Mouse (Mus musculus) MEL (cell line): ENCODE measurements around the gene Zdhhc6. TPM values are rescaled to one million over a fixed set of nuclear protein-coding genes. Genes with fewer than 3 reads are reported as not detected.

ENCODE experiments used
- DNase-seq: peaks from one replicate; pipeline ENCODE4 v3.0.0; 2011; ENCODE audit warnings: low read depth, low spot score
- H3K27ac ChIP-seq: 2 replicates; pipeline ENCODE4 v1.5.1; 2012; ENCODE audit warnings: low read depth, mild to moderate bottlenecking, control low read depth, low read length, moderate library complexity; ENCODE audit not compliant: control insufficient read depth
- H3K27me3 ChIP-seq, 2 experiments: fragments of 150-350 bp in 1 of 2; sonication (generic) in 1 of 2; 2 replicates each; pipeline ENCODE4 v1.6.1; 2012; ENCODE audit warnings: low read length in 2 of 2, mild to moderate bottlenecking in 2 of 2, improper control_type of control experiment in 1 of 2, moderate library complexity in 1 of 2; ENCODE audit not compliant: insufficient read depth in 2 of 2, control insufficient read depth in 1 of 2
- H3K36me3 ChIP-seq, 2 experiments: 2 replicates each; pipeline ENCODE4 v1.6.1; 2012 to 2014; ENCODE audit warnings: low read length in 2 of 2, improper control_type of control experiment in 1 of 2, inconsistent platforms in 1 of 2, mild to moderate bottlenecking in 1 of 2; ENCODE audit not compliant: insufficient read depth in 2 of 2, control insufficient read depth in 1 of 2
- H3K4me1 ChIP-seq, 2 experiments: fragments of 150-350 bp in 1 of 2; sonication (generic) in 1 of 2; 2 replicates each; pipeline ENCODE4 v1.6.1; 2012; ENCODE audit warnings: low read length in 2 of 2, improper control_type of control experiment in 1 of 2, mild to moderate bottlenecking in 1 of 2; ENCODE audit not compliant: insufficient read depth in 2 of 2, control insufficient read depth in 1 of 2
- H3K4me3 ChIP-seq, 2 experiments: fragments of 150-350 bp in 1 of 2; sonication (generic) in 1 of 2; 2 replicates each; pipeline ENCODE4 v1.5.1; 2012; ENCODE audit warnings: low read depth in 2 of 2, low read length in 2 of 2, mild to moderate bottlenecking in 2 of 2, moderate library complexity in 2 of 2, control low read depth in 1 of 2, improper control_type of control experiment in 1 of 2; ENCODE audit not compliant: control insufficient read depth in 1 of 2, insufficient read depth in 1 of 2
- H3K79me2 ChIP-seq: 2 replicates; pipeline ENCODE4 v1.6.1; 2012; ENCODE audit warnings: mild to moderate bottlenecking, low read length, moderate library complexity; ENCODE audit not compliant: control insufficient read depth, poor library complexity, insufficient read depth
- H3K9ac ChIP-seq: 2 replicates; pipeline ENCODE4 v1.6.1; 2012; ENCODE audit warnings: low read depth, mild to moderate bottlenecking, control low read depth, low read length, moderate library complexity; ENCODE audit not compliant: control insufficient read depth, poor library complexity, severe bottlenecking
- H3K9me3 ChIP-seq: fragments of 150-350 bp; sonication (generic); replicated peaks from 2 replicates; pipeline ENCODE4 v1.6.1; 2012; ENCODE audit warnings: mild to moderate bottlenecking, low read length, improper control_type of control experiment, moderate library complexity; ENCODE audit not compliant: insufficient read depth
- CHD1 ChIP-seq: IDR thresholded peaks from 2 replicates; pipeline ENCODE4 v1.6.1; 2012; ENCODE audit warnings: low read depth, mild to moderate bottlenecking, inconsistent platforms, low read length, improper control_type of control experiment
- E2F4 ChIP-seq: IDR thresholded peaks from 2 replicates; pipeline ENCODE4 v1.6.1; 2011; ENCODE audit warnings: low read depth, low read length, improper control_type of control experiment, borderline replicate concordance
- EP300 ChIP-seq, 2 experiments: IDR thresholded peaks; 2 replicates each; pipeline ENCODE4 v1.6.1; 2011; ENCODE audit warnings: improper control_type of control experiment in 2 of 2, low read length in 2 of 2, low read depth in 1 of 2, mild to moderate bottlenecking in 1 of 2
- ETS1 ChIP-seq: IDR thresholded peaks from 2 replicates; pipeline ENCODE4 v1.6.1; 2012; ENCODE audit warnings: low read depth, mild to moderate bottlenecking, inconsistent platforms, low read length, improper control_type of control experiment, moderate library complexity
- GABPA ChIP-seq: IDR thresholded peaks from 2 replicates; pipeline ENCODE4 v1.6.1; 2012; ENCODE audit warnings: low read depth, mild to moderate bottlenecking, inconsistent platforms, low read length, improper control_type of control experiment, moderate library complexity
- HCFC1 ChIP-seq: IDR thresholded peaks from 2 replicates; pipeline ENCODE4 v1.6.1; 2012; ENCODE audit warnings: low read depth, mild to moderate bottlenecking, inconsistent platforms, low read length, improper control_type of control experiment, moderate library complexity
- KAT2A ChIP-seq: conservative IDR thresholded peaks from 2 replicates; pipeline ENCODE4 v1.6.1; 2012; ENCODE audit warnings: low read depth, low read length, improper control_type of control experiment, inconsistent platforms
- MAFK ChIP-seq: IDR thresholded peaks from 2 replicates; pipeline ENCODE4 v1.6.1; 2011; ENCODE audit warnings: low read depth, mild to moderate bottlenecking, low read length, improper control_type of control experiment, borderline replicate concordance
- MAX ChIP-seq: IDR thresholded peaks from 2 replicates; pipeline ENCODE4 v1.6.1; 2011; ENCODE audit warnings: low read length, improper control_type of control experiment
- MEF2A ChIP-seq: IDR thresholded peaks from 2 replicates; pipeline ENCODE4 v1.6.1; 2014; ENCODE audit warnings: low read depth, mild to moderate bottlenecking, inconsistent platforms, low read length, improper control_type of control experiment; ENCODE audit not compliant: poor library complexity, insufficient replicate concordance, severe bottlenecking; ENCODE audit errors: extremely low read depth
- MYC ChIP-seq: IDR thresholded peaks from 2 replicates; pipeline ENCODE4 v1.6.1; 2011; ENCODE audit warnings: low read depth, mild to moderate bottlenecking, low read length, improper control_type of control experiment, moderate library complexity
- NRF1 ChIP-seq: IDR thresholded peaks from 2 replicates; pipeline ENCODE4 v1.6.1; 2014; ENCODE audit warnings: low read depth, mild to moderate bottlenecking, inconsistent platforms, low read length, improper control_type of control experiment, moderate library complexity; ENCODE audit not compliant: poor library complexity, insufficient read depth, severe bottlenecking
- POLR2AphosphoS2 ChIP-seq: IDR thresholded peaks from 2 replicates; pipeline ENCODE4 v1.6.1; 2011; ENCODE audit warnings: low read length, improper control_type of control experiment
- POLR2AphosphoS5 ChIP-seq: IDR thresholded peaks from 2 replicates; pipeline ENCODE4 v1.6.1; 2012; ENCODE audit warnings: low read depth, borderline replicate concordance, mild to moderate bottlenecking, inconsistent platforms, low read length, moderate library complexity, mixed read lengths
- RCOR1 ChIP-seq: IDR thresholded peaks from 2 replicates; pipeline ENCODE4 v1.6.1; 2012; ENCODE audit warnings: low read depth, mild to moderate bottlenecking, inconsistent platforms, low read length, improper control_type of control experiment
- SMC3 ChIP-seq: IDR thresholded peaks from 2 replicates; pipeline ENCODE4 v1.6.1; 2011; ENCODE audit warnings: low read depth, low read length, improper control_type of control experiment
- TAL1 ChIP-seq: IDR thresholded peaks from 2 replicates; pipeline ENCODE4 v1.6.1; 2012; ENCODE audit warnings: mild to moderate bottlenecking, inconsistent platforms, low read length, moderate library complexity, mixed read lengths
- TBP ChIP-seq: IDR thresholded peaks from 2 replicates; pipeline ENCODE4 v1.8.0; 2011; ENCODE audit warnings: low read depth, low read length, improper control_type of control experiment
- TCF12 ChIP-seq: IDR thresholded peaks from 2 replicates; pipeline ENCODE4 v1.6.1; 2014; ENCODE audit warnings: low read depth, mild to moderate bottlenecking, inconsistent platforms, low read length, improper control_type of control experiment, moderate library complexity
- UBTF ChIP-seq: IDR thresholded peaks from 2 replicates; pipeline ENCODE4 v1.6.1; 2012; ENCODE audit warnings: low read depth, mild to moderate bottlenecking, inconsistent platforms, low read length, improper control_type of control experiment, moderate library complexity, borderline replicate concordance; ENCODE audit not compliant: insufficient read depth
- USF1 ChIP-seq: IDR thresholded peaks from 2 replicates; pipeline ENCODE4 v1.6.1; 2014; ENCODE audit warnings: low read depth, mild to moderate bottlenecking, inconsistent platforms, low read length, improper control_type of control experiment, moderate library complexity
- USF2 ChIP-seq, 2 experiments: IDR thresholded peaks; 2 replicates each; pipeline ENCODE4 v1.6.1; 2011 to 2012; ENCODE audit warnings: improper control_type of control experiment in 2 of 2, low read length in 2 of 2, borderline replicate concordance in 1 of 2, inconsistent platforms in 1 of 2, low read depth in 1 of 2, mild to moderate bottlenecking in 1 of 2; ENCODE audit not compliant: insufficient read depth in 1 of 2
- ZC3H11A ChIP-seq: IDR thresholded peaks from 2 replicates; pipeline ENCODE4 v1.6.1; 2012; ENCODE audit warnings: low read depth, mild to moderate bottlenecking, inconsistent platforms, low read length, improper control_type of control experiment
- ZKSCAN1 ChIP-seq: IDR thresholded peaks from 2 replicates; pipeline ENCODE4 v1.6.1; 2012; ENCODE audit warnings: low read depth, mild to moderate bottlenecking, inconsistent platforms, low read length, improper control_type of control experiment, moderate library complexity
- ZMIZ1 ChIP-seq: IDR thresholded peaks from 2 replicates; pipeline ENCODE4 v1.6.1; 2012; ENCODE audit warnings: low read depth, mild to moderate bottlenecking, inconsistent platforms, low read length, improper control_type of control experiment, moderate library complexity
- ZNF384 ChIP-seq: IDR thresholded peaks from 2 replicates; pipeline ENCODE4 v1.6.1; 2012; ENCODE audit warnings: low read depth, mild to moderate bottlenecking, inconsistent platforms, low read length, improper control_type of control experiment
- polyA plus RNA-seq, 2 experiments: library from polyadenylated mRNA; stranded (reverse) in 1 of 2; unstranded in 1 of 2; fragments of >175 nt in 1 of 2; fragments of >200 nt in 1 of 2; gene quantifications; 2 replicates each; pipeline versions ENCODE4 v1.2.1 to v1.2.4; 2012; ENCODE audit warnings: low replicate concordance in 2 of 2, low read depth in 1 of 2; ENCODE audit not compliant: insufficient read length in 2 of 2, insufficient read depth in 1 of 2, missing spikeins in 1 of 2
- total RNA-seq: library from RNA; depleted of rRNA; stranded (reverse); fragments of 300-350 nt; gene quantifications from 2 replicates; pipeline ENCODE4 v1.2.3, GENCODE M21; 2012

Zdhhc6 gene
- total and polyA plus RNA-seq, 3 experiments: 95.6 to 114 (median 109) TPM

- TF ChIP-seq EP300 (IDR thresholded peaks at IDR 0.05; ENCODE audit: low read depth in 1 of 2, low read length in 2 of 2) (no peak), KAT2A (no peak), USF2 (IDR thresholded peaks at IDR 0.05; ENCODE audit: borderline replicate concordance in 1 of 2, insufficient read depth in 1 of 2, low read depth in 1 of 2, low read length in 2 of 2) (no peak), ETS1 (no peak), HCFC1 (no peak), MEF2A (no peak), POLR2AphosphoS5 (no peak), GABPA (no peak), ZMIZ1 (no peak), MAFK (no peak), CHD1 (no peak), UBTF (no peak), ZNF384 (no peak), USF1 (no peak), TAL1 (no peak), MYC (no peak), ZC3H11A (no peak)
- no peak overlapping the region for H3K4me3 ChIP-seq
Observed at GRCm38 (mm10) chr19:55232136-55232535, 83.7 kb downstream of the Zdhhc6 start.

GRCm38 (mm10) chr19:55231081-55231480 is 84.8 kb downstream of the Zdhhc6 start:
- no peak overlapping the region for H3K27ac ChIP-seq
- TF ChIP-seq KAT2A: no peak
- no peak for TF ChIP-seq MAX
- no peak for TF ChIP-seq ETS1
- TF ChIP-seq ZMIZ1: no peak
- TF ChIP-seq NRF1: no peak
- no peak for TF ChIP-seq RCOR1
- TF ChIP-seq ZKSCAN1: no peak
- no peak for TF ChIP-seq USF1
- TF ChIP-seq E2F4: no peak
- no peak for TF ChIP-seq MAFK
- TF ChIP-seq HCFC1: no peak
- TF ChIP-seq TBP: no peak
- TF ChIP-seq CHD1: no peak
- no peak for TF ChIP-seq TCF12
- no peak for TF ChIP-seq UBTF
- no peak for TF ChIP-seq POLR2AphosphoS2
- TF ChIP-seq SMC3: no peak
- TF ChIP-seq, all 39 proteins: peak for 0
- H3K4me3 ChIP-seq: no peak overlapping the region
- no peaks in the 10 kb centered on the region for H3K79me2 ChIP-seq
- H3K27me3 ChIP-seq: no peaks in the 10 kb centered on the region
- no peak for DNase-seq
- no peaks in the 10 kb centered on the region for H3K4me1 ChIP-seq
- no peak overlapping the region for H3K9ac ChIP-seq
- H3K36me3 ChIP-seq: no peaks in the 10 kb centered on the region
- H3K9me3 ChIP-seq: no peaks in the 10 kb centered on the region

More at GRCm38 (mm10) chr19:55232136-55232535, 83.7 kb downstream of the Zdhhc6 start:
- Histone ChIP-seq H3K9ac (no peak overlapping the region), H3K36me3 (no peaks in the 10 kb centered on the region), H3K27me3 (no peaks in the 10 kb centered on the region), H3K9me3 (no peaks in the 10 kb centered on the region), H3K4me1 (no peaks in the 10 kb centered on the region), H3K79me2 (no peaks in the 10 kb centered on the region), H3K27ac (no peak overlapping the region)
- DNase-seq: no peak
